Mouse (Mus musculus) embryo, embryonic 10 days (tissue): ENCODE data around the gene Dagla.
A peak's percentile ranks its signal among the peaks of the same experiment; 100 is the strongest.

Experiments used
- DNase-seq: peaks from one replicate; pipeline ENCODE4 v3.0.0-alpha.2; 2015; ENCODE audit warnings: low spot score

Dagla gene

DNA sequence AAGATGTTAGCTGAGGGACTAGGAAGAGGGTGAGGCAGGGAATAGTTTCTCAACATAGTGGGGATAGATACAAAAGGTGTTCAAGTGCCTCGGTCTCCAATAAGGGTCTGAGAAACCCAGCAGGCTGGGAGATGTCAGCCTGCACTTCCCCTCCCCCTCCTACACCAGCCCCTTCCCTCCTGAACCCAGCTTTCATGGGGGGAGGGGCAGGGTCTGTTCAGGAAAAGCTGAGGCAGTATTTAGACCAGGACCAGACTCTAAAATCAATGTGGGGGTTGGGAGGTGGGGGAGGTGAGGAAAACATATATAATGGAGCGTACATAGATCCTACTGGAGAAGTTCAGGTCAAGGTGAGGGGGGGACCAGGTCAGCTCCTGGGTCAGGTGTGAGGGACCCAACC lies 65.3 kb downstream of the Dagla start:
- peak; percentile 15 for DNase-seq

DNA sequence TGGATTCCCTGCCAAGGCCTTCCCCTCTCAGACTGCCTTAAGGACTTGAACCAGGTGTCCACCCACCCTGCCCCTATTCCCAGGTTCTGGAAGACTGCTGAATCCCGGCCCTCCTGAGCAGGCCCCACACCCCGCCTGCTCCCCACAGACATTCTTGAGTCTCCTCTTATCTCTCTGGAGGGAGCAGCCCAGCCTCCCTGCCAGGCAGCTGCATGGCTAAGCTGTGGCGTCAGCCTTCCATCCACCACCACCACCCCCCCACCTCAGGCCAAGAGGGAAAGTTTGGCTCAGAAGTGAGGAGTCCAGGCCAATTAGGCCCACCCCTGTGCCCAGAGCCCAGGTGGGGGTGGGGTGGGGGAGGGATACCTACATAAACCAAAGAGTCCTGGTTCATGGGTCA lies 66.2 kb downstream of the Dagla start:
- DNase-seq, result no peak

DNA sequence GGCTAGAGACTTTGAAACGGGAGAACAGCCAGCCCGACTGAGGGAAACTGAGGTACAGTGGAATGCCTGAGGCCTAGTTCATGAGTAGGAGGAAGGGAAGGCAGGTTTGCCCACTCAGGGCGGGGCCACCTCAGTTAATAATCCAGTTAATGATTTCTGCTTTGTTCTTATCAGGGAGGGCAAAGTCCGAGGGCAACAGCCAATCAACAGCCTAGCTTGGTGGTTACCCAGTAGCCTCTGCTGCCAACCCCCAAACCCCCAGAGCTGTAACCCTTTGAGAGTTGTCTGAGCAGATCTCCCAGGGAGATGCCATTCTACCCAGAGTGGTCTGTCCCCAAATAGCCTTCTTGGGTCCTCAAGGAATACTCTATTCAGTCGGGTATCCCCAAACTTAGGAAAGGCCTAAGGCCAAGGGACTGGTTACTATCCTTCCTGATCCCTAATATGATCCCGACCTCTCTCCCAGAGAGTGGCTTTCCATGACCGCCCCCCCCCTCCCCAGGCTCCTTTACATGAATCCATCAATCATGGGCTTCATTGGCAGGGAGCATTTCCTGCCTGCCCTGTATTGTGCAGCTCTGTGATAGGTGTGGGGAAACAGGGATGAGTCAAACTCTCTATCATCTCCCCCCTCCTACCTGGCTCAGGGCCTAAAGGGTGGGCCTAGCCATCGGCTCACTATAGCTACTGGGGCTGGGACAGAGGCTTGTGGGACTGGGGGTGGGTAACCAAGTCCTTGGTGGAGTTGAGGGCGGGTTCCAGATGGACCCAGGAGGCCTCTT lies 68.7 kb downstream of the Dagla start:
- DNase-seq, result no peak

DNA sequence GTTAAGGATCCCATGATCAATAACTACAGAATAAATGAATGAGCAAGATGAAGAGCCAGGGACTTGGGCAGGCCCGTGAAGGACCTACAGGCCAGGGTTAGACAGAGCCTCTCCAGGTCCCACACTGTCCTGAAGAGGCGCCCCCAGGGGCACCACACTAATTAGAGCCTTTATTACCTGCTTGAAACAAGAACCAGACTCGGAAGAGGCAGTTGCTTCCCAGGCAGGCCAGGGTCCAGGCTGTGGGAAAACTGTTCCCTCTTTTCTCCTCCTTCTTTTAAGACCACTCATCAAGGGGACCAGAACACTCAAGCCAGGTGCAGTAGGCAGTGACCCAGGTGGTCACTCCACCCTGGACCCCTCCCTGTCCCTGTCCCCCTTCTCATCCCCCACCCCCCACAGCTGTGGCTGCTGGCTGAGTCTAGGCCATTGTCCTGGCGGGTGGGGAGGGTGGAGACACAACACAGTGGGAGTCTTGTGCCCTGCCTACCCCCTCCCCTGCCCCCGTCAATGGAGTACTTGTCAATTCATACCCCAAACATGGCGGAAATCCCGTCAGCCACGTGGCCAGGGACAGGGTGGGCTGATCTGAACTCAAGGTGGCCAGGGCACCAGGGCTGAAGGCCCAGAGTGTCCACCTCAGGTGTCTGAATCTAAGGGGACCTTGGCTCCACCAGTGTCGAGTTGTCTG lies 72.2 kb downstream of the Dagla start:
- no peak for DNase-seq

DNA sequence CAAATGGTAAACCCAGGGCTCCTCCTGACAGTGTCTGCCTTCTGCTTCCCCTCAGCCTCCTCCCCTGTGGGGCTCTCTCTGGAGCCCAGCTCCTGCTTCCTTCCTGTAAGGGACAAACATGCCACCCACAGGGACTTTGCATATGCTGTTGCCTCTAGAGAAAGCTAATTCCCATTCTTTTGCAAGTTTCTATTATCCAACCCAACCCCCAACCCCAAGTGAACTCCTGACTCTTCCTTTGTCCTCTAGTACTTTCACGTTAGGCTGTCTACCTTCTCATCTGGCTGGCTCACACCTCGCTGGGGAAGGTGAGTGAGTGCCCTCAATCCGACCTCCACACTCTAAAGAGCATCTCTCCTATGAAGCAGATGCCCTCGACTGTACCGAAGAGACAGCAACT lies 72.8 kb downstream of the Dagla start:
- no peak for DNase-seq

DNA sequence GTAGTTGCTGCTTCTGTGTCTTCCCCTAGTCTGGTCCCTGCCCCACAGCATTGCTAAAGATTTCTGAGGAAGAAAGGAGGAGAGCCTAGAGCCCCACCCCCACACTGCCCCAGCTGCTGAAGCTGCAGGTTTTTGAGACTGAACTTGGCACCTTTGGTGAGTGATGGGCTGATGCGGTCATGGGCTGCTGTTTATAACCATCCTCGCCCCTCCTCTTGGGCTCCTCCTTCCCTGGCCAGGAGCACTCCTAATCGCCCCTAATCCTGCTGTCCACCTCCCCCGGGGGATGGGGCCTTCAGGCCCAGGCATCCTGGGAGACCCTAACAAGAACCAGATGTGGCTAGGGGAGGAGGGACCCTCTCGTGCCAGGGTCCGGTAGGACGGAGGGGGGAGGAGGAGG lies 73.7 kb downstream of the Dagla start:
- peak; percentile 73 for DNase-seq

DNA sequence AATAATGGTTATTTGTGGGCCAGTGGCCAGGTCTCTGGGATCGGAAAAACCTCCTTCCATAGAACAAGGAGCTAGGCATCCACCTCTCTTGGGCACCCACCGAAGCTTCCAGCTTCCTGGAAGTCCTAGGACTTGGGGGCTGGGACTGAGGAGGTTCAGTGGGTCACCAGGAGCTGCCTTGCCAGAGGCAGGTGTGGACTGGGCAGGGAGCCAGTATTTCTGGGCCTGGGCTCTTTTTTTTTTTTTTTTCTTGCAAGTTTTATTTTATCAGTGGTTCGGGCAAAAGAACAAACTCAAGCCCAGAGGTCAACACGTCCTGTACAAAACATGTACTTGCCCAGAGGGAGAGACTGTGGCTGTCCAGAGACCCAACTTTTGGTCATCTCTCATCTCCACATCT lies 78.9 kb downstream of the Dagla start:
- no peak for DNase-seq

DNA sequence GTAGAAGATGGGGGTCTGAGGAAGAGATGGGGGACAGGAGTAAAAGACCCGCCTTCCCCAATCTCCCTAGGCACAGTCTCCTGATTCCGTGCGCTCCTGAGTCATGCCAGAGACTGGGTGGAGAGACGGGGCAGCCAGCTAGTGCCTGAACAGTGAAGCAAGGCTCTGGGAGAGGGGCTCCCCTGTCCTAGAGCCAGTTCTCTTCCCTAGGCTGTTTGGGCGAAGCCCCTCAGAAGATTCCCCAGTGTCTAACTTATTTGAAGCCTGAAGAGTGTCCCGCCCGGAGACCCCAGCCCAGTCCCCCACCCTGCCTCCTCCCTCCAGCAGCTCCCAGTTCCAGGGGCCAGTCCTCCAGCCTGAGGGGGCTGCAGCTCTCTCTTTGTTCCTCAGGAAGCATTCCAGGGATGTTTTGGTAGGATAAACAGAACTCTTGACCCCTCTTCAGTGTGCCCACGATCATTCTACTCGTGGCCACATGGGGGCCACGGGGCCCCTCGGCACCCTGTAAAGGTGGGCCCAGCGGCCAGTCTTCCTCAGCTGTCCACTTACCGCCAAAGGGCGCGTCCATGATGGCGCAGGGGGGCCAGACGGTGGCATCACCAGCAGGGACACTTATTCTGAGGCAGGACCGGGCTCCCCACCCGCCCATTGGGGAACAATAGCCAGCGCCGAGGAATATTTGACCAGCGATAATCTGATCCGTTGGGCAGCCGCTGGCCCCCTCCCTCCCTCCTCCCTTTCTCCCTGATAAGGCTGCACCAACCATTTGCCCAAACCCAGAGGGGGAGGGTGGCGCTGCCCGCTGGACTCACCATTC lies 79.8 kb downstream of the Dagla start:
- DNase-seq, result peak; percentile 58

DNA sequence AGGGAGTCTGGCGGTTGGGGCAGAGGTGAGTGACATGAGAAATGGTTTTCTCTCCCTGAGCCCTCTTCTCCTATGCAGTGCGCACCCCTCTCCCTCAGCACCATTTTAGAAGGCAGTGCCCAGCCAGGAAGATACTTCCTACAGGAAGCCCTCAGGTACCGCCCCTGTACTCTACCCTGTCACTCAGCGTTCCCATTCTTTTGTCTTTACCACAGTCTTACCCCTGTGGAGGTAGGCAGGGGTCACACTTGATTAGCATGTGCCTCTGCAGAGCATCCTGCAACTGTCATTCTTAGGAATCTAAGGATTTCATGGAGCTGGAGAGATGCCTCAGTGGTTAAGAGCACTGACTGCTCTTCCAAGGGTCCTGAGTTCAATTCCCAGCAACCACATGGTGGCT lies 81.1 kb downstream of the Dagla start:
- DNase-seq, result no peak

DNA sequence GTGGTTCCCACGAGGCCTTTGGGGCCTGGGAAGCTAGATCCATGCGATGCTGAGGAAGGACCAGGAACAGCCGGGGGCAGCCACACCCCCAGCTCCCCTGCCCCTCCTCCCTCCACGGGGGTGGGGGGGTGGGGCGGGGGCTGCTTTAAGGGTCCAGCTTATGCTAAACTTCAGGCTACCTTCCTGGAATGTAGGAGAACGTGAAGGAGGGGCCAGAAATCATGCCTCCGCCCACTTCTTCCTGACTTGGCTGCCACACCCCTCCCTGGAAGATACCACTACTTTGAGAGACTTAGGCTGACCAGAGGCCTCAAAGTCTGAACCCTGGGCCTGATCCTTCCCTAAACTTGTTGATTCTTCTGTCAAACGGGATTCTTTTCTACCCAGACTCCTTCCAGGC lies 82.0 kb downstream of the Dagla start:
- DNase-seq, result peak; percentile 45

DNA sequence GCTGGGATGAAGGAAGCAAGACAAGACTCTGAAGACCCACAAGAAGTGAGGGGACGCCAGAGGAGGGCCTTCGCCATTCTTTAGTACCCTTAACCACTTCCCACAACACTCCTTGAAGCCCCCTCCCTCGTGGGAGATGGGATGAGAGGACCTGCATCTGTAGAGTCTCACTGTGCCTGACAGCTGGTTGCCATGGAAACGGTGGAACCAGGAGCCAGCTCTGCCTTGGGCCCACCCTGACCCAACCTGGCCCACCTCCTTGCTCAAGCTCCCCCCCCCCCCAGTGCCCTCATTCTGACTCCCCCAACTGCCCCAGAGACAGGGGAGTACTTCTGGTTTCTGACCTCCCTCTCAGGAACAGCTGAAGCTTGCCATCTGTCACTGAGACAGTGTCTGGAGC lies 83.1 kb downstream of the Dagla start:
- DNase-seq, result peak; percentile 81

DNA sequence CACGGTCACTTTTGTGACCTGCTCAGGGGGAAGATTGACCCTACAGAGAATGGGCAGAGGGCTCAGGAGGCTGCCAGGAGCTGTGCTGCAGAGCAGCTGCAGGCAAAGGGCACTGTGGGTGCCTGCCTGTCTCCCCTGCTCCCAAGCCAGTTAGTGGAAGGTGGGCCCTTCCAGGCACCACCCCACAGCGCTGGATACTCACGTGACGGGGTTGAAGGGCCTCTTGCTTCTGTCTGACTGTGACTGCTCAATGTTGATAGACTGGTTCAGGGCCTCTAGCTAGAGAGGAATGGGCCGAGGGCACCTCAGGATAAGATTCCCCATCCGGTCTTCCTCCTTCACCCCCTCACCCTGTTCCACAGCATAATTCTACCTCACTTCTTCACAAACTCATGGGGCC lies 85.1 kb downstream of the Dagla start:
- no peak for DNase-seq

DNA sequence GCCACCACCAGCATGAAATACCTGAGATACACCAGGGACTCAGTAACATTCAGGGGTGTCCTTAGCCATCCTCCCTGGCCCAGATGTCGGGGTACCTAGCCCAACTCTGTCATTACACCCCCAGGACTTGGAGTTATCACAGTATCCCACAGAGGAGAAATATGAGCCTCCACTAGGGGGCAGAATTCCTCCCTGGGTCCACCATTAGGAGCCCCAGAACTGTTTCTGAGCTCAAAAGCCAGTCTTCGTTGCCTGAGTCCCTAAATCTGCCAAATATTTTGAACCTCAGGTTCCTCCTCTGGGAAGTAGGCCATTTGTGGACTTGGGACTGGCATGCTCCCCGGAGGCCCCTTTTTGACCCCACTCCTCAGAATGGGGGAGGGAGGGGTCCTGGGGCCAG lies 85.6 kb downstream of the Dagla start:
- DNase-seq, result peak; percentile 51

DNA sequence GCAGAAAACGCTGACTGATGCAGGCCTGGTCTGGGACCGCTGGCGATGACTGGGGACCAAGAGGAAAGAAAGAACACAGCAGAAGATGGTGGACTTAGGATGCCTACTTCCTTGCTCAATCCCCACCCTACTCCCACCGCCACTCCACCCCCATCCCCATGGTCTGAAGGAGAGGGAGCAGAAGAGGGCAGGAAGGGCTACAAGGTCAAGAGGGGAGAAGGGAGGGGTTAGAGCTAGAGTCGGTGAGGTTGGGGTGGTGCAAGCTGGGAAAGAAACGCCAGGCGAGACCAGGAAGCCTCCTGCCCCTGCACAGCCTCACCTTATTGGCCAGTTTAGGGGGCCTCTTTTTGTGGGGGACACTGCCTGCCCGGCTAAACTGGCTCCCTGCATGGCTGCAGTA lies 88.6 kb downstream of the Dagla start:
- no peak for DNase-seq

DNA sequence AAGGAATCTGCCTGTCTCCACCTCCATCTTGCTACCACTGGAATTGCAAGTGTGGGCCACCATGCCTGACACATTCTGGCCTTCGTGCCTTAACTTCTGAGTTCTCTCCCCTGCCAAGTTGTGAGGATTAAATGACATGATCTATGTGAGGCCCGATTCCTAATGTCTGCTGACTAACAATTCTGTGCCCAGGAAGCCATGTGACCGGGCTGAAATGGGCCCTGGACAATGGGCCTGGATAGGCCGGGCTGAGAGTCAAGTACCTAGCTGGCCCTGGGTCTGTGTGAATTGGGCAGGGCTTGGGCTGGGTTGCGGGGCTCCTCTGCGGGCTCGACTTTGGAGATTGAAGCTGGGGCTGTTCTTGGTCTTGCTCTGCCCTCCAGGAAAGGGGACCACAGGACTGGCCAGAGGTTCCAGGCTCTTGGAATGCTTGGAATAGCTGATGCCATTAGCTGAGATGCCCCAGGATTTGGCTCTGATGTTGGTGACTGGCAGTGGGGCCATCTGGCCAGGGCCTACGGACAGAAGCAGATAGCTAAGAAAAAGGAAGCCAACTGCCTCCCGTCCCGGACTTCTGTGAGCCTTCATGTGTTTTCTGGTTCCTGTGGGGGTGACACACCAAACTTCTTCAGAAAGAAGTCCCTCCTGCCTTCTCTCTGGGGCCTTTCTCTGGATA lies 90.7 kb downstream of the Dagla start:
- no peak for DNase-seq

DNA sequence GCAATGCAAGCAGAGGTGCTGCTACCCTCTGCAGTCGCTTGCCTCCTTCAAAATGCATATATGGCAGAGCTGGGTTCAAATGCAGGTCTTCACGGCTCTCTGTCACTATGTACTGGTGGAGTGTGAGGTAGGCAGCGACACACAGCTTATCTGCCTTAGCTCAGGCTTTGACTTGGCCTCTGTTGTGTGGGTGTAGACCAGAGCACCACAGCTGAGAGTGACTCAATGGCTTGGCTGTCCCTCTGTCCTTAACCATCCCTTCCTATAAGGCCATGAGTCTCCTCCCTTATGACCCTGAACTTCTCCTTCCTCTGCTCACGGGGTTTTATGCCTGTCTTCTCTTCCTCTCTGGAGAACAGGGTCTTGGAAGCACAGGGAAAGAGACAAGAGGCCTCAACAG lies 93.8 kb downstream of the Dagla start:
- DNase-seq, result no peak

DNA sequence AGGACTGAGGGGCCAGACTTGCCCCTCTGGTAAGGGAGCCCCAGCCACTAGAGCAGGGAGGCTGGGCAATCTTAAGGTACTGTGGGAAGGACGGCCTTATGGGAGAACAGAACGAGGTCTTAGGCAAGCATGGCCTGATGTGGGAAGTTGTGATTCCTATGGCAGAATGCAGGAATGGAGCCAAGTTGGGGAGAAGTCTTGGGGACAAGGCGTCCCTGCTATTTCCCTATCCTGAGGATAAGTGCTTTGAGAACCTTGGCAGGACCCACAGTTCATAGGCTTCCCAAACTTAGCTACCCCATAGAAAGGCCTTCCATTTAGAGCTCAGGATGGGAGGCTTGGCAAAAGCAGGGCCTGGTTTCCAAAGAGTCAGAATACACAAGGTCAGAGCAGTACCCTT lies 95.8 kb downstream of the Dagla start:
- no peak for DNase-seq

DNA sequence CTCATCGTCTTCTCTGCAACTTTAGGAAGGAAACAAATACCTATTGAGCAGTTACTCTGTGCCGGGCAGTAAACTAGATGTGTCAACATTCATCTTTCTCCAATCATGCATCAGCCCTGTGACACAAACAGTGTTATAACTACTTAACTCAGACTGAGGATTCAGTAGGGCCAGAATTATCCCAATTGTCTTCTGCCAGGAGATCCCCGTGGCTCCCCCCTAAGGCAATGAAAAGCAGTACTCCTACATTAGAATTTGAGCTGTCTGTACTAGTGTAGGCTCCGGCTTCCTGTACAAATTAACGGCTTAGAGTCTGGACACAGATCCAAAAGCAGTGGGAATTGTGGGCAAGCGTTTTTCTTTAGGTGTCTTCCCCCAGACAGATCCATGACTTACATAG lies 99.6 kb downstream of the Dagla start:
- DNase-seq, result no peak

DNA sequence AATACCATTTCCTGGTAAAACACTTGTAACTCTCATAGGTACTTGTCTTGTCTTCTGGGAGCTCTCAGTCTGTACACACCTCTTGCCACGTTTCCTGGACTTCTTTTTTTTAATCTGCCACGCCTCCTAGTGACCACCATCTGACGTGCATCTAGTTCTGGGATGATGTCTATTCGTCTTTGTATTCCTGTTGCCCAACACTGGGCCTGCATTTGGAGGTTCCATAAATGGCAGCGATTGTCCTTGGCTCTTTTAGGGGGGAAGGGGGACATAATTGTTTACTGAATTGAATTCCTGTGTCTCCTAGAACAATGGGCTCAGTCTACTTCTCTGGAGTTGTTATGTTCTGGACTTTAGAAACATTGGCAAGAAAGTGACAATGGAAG lies 100.1 kb downstream of the Dagla start:
- DNase-seq, result peak; percentile 70

DNA sequence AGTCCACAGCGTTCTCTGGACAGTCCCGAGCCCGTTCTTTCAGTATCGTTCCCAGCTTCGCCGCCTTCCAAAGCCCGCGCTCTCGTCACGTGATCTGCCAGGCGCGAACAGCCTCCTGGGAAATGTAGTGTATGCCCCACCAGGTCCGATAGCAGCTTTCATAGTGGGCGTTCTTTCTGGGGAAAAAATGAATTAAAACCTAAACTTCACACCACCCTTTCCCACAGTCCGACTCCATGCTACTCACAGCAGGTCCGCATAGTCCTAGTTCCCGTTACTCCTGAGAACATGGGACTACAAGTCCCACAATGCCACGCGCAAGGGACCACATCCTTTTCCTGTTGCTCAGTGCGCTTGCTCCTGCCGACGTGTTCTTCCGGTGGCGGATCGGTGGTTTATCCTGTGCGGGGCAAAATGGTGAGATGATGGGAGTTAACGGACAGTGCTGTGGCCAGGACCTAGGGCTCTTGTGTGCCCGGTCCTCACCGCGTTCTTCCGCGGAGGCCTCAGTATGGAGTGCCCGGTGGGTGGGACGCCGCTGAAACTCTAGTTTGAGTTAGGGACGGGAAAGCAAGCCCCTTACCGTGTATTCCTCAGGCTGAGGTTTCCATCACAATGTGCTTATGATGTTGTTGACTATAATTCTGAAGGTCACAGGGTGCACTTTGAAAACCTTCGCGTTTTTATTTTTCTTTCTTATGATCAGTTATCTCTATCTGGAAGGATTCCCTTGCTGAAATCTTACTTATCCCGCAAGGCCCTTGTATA lies 100.6 kb downstream of the Dagla start, which contains the start of the genes Tmem258 and Fen1:
TSS of gene Tmem258 (plus strand) at position 167 of the 768 bp plus-strand sequence.
TSS of gene Fen1 (minus strand) at position 322 of the 768 bp plus-strand sequence.
- peak; percentile 94 for DNase-seq

DNA sequence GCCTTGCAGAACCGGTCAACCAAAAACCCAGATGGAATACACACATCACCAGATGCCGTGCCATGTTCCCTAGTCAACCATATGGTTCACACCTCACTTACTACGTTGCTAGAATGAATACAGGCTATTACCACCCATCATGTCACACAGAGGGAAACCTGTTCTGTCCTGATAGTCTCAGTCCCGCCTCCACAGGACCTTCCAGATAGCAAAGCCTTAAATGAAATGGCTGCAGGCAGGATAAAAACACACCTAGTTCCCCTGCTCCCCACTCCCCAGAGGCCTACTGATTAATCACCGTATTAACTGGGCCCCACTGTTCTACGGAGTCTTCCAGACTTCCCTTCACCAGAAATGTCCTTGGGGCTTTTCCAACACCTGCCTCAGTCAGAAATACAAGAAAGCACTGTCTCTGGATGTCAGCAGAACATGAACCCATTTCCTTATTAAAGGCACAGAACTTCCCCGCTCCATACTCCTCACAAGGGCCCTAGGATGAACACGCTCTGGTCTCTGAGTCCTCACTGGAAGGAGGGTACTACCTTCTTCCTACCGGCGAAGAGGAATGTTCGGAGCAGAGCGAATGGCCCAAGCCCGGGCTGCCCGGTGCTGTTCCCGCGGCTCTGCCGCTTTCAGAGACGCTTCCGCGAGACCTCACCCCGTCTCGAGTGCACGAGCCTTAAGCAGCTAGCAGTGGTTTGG lies 101.4 kb downstream of the Dagla start:
- DNase-seq, result no peak
